Mouse (Mus musculus) inflammation-experienced regulatory T-cells (primary cell): ENCODE data around the gene Zfp52. TPM values are rescaled to one million over a fixed set of nuclear protein-coding genes. Genes with fewer than 3 reads are reported as not detected.

ENCODE experiments used
- polyA plus RNA-seq, 2 experiments: library from polyadenylated mRNA; unstranded; fragments of 100-300 nt; shearing (Covaris generic); gene quantifications; one replicate each; pipeline ENCODE4 v1.2.1; 2017

Gene Zfp52
- 10 to 100 TPM; 12.6 to 23.2 TPM for polyA plus RNA-seq

GRCm38 (mm10) chr17:21535096-21536001 lies at the start of gene Zfp52:
TSS of gene Zfp52 (plus strand) at chr17:21535539.

GRCm38 (mm10) chr17:21488760-21489499 lies 46.4 kb upstream of the Zfp52 start, which contains the start of gene Zfp53:
TSS of gene Zfp53 (plus strand) at chr17:21488998.

GRCm38 (mm10) chr17:21566728-21567349 lies 31.5 kb downstream of the Zfp52 start, which contains the start of gene Zfp948:
TSS of gene Zfp948 (plus strand) at chr17:21567008.

Other genes with a start within 250 kb of the Zfp52 start
- under 1 TPM in 1 of 2 experiments, not detected in 1; 0.67 TPM for gene Vmn1r237, start 223.7 kb upstream of the Zfp52 start, polyA plus RNA-seq
- 10 to 100 TPM; 13.9 to 15.4 TPM for gene Zfp677, start 151.8 kb upstream of the Zfp52 start, polyA plus RNA-seq
- gene Zfp54, start 112.3 kb upstream of the Zfp52 start, polyA plus RNA-seq = 10 to 100 TPM in 1 of 2 experiments, 1 to 10 TPM in 1; 9.9 to 14.9 TPM
- 10 to 100 TPM; 27.2 to 36.2 TPM for gene Zfp51, start 85.2 kb upstream of the Zfp52 start, polyA plus RNA-seq
- 10 to 100 TPM; 54.3 to 67.3 TPM for gene Zfp53, start 46.5 kb upstream of the Zfp52 start, polyA plus RNA-seq
- 1 to 10 TPM; 5.6 to 6.4 TPM for gene Zfp948, start 31.5 kb downstream of the Zfp52 start, polyA plus RNA-seq
- 10 to 100 TPM; 11.3 to 15.8 TPM for gene Zfp983, start 115.1 kb downstream of the Zfp52 start, polyA plus RNA-seq
- 10 to 100 TPM; 18.2 to 20.2 TPM for gene Gm10226, start 156.3 kb downstream of the Zfp52 start, polyA plus RNA-seq
- 1 to 10 TPM; 4.5 to 5.2 TPM for gene Zfp760, start 172.2 kb downstream of the Zfp52 start, polyA plus RNA-seq
- 1 to 10 TPM; 1.4 to 1.9 TPM for gene Zfp229, start 195.3 kb downstream of the Zfp52 start, polyA plus RNA-seq